Mouse (Mus musculus) ES-E14 (cell line): ENCODE data around the gene Ppfia2.

ENCODE experiments used
- HCFC1 ChIP-seq: IDR thresholded peaks from 2 replicates; pipeline ENCODE4 v1.6.1; 2012; ENCODE audit warnings: low read length, inconsistent platforms, borderline replicate concordance; ENCODE audit not compliant: insufficient read depth
- MAFK ChIP-seq: IDR thresholded peaks from 2 replicates; pipeline ENCODE4 v1.6.1; 2014; ENCODE audit warnings: mild to moderate bottlenecking, low read depth, low read length, inconsistent platforms; ENCODE audit not compliant: insufficient read depth

DNA sequence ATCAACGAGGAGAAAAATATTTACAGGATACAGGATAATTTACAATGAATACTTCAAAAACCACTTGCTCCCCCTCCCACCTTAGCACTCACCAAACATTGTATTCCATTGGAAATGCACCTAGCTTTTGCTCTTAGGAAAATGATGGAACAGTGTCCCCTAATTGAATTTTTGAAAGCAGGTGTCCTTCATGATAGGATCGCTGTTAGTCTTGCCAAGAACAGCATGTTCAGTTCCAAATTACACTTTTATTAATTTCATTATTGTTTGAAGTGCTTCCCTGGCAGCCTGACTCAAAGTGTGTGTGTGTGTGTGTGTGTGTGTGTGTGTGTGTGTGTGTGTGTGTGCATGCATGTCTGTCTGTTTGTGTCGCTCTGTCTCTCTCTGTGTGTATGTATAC is 140.1 kb downstream of the Ppfia2 start:
- no peak for TF ChIP-seq HCFC1
- TF ChIP-seq MAFK, result no peak
